Mouse (Mus musculus): ENCODE measurements around the gene Cabp4.
"Not testable (repeated sequence)": the region's sequence is repeated elsewhere in the genome, so short reads cannot be mapped to it uniquely, and the experiment has no call there.

Gene Cabp4

GRCm38 (mm10) chr19:4146366-4147021, 2.7 kb upstream of the Cabp4 start:
- DNase-seq: no peak

GRCm38 (mm10) chr19:4145936-4146335, 2.1 kb upstream of the Cabp4 start:
- no peak for DNase-seq

- DNase-seq: peak; percentile 39
Measured at GRCm38 (mm10) chr19:4144550-4145498, 991 bp upstream of the Cabp4 start.

- peak; percentile 75 for DNase-seq
Measured at GRCm38 (mm10) chr19:4142416-4143173, 1.2 kb downstream of the Cabp4 start.

GRCm38 (mm10) chr19:4140147-4140546, 3.7 kb downstream of the Cabp4 start:
- no peak for DNase-seq

GRCm38 (mm10) chr19:4139446-4139845, 4.4 kb downstream of the Cabp4 start, which contains the start of gene Gpr152:
Gene Gpr152 (plus strand): TSS chr19:4139787.
- DNase-seq: no peak

- no peak for DNase-seq
Measured at GRCm38 (mm10) chr19:4137913-4138312, 5.9 kb downstream of the Cabp4 start.

GRCm38 (mm10) chr19:4136463-4136862, 7.4 kb downstream of the Cabp4 start:
- no peak for DNase-seq

GRCm38 (mm10) chr19:4135963-4136345, 7.9 kb downstream of the Cabp4 start:
- not testable (repeated sequence) for DNase-seq

GRCm38 (mm10) chr19:4135229-4135962, 8.4 kb downstream of the Cabp4 start:
- not testable (repeated sequence) for DNase-seq

- no peak for DNase-seq
Measured at GRCm38 (mm10) chr19:4134354-4134753, 9.5 kb downstream of the Cabp4 start.

- DNase-seq: no peak
Measured at GRCm38 (mm10) chr19:4131768-4132167, 12.1 kb downstream of the Cabp4 start.

- no peak for DNase-seq
Measured at GRCm38 (mm10) chr19:4131075-4131474, 12.8 kb downstream of the Cabp4 start.

GRCm38 (mm10) chr19:4130106-4130505, 13.7 kb downstream of the Cabp4 start:
- no peak for DNase-seq

- no peak for DNase-seq
Measured at GRCm38 (mm10) chr19:4129462-4129861, 14.4 kb downstream of the Cabp4 start.

- no peak for DNase-seq
Measured at GRCm38 (mm10) chr19:4126759-4127495, 16.9 kb downstream of the Cabp4 start.

- DNase-seq: peak; percentile 98
Measured at GRCm38 (mm10) chr19:4125741-4126696, 17.8 kb downstream of the Cabp4 start, which contains the start of gene Aip. Gene Aip (minus strand): TSS chr19:4125858.

- DNase-seq: not testable (repeated sequence)
Measured at GRCm38 (mm10) chr19:4125268-4125667, 18.6 kb downstream of the Cabp4 start.

- DNase-seq: no peak
Measured at GRCm38 (mm10) chr19:4124432-4124831, 19.4 kb downstream of the Cabp4 start.

All from kidney, adult 11 months (tissue).